Mouse (Mus musculus) cortical plate, adult 2 months (tissue): ENCODE measurements at regions not wholly inside any gene's neighbourhood (a gene's known extent, or its start where the extent isn't known, plus 50 kb on each side); places are given as distances from the start of the nearest gene placed in this dataset.

Experiments used
- CTCF ChIP-seq: fragments of 200-500 bp; IDR thresholded peaks from 2 replicates; pipeline ENCODE4 v1.5.1; 2011; ENCODE audit warnings: mild to moderate bottlenecking, control low read depth, low read length; ENCODE audit not compliant: insufficient read depth; ENCODE audit errors: extremely low read depth
- POLR2A ChIP-seq: fragments of 200-500 bp; IDR thresholded peaks from 2 replicates; pipeline ENCODE4 v1.6.1; 2011; ENCODE audit warnings: mild to moderate bottlenecking, low read length, control low read depth; ENCODE audit not compliant: insufficient read depth; ENCODE audit errors: extremely low read depth

DNA sequence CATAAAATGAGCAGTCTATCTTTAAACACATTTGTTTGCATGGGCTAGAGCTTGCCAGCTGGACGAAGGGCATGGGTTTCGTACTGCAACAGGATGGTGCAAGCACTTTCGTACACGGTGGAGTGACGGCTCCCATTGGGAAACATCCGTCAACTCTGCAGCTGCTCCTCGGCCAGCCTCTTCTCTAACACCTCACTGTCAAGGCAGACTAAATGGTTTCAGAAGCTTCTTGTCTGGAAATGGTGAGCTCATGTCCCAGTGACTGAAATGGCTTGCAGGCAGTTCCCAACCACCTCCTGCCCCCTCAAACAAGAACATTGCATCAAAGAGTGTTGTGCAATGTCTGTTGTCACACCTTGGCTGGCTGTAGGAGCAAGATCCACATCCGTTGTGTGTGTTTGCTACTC, 163.4 kb downstream of the Trib2 start:
- no peak for TF ChIP-seq CTCF
- TF ChIP-seq POLR2A = no peak
